Mouse (Mus musculus) layer of hippocampus, adult 6 months (tissue): ENCODE results near the gene Edrf1. TPM values are rescaled to one million over a fixed set of nuclear protein-coding genes. Genes with fewer than 3 reads are reported as not detected.

Source experiments
- long read RNA-seq, 2 experiments: library from polyadenylated mRNA; unstranded; transcript quantifications; one replicate each; pipeline ENCODE4 v2.0.0; 2019 to 2020
- polyA plus RNA-seq: library from polyadenylated mRNA; unstranded; fragments of <200 nt; fragmentation: Nextera tagmentation; gene quantifications from 2 replicates; pipeline ENCODE4 v1.2.3, GENCODE M21; 2021

Gene Edrf1
- 5.4 and 7.2 TPM in 2 replicates for polyA plus RNA-seq
- long read RNA-seq, experiment 1, full-length matches to known transcripts = 7 of 13 reads
- long read RNA-seq, experiment 1, partial matches to known transcripts = 2 of 13 reads
- long read RNA-seq, experiment 1, other reads (novel, unspliced or antisense) = 4 of 13 reads
- long read RNA-seq, experiment 2, full-length matches to known transcripts = 59 of 100 reads
- long read RNA-seq, experiment 2, partial matches to known transcripts = 11 of 100 reads
- long read RNA-seq, experiment 2, other reads (novel, unspliced or antisense) = 30 of 100 reads

GRCm38 (mm10) chr7:133637361-133638305, at the start of gene Edrf1:
Gene Edrf1, plus strand, starts transcription at chr7:133637543.

GRCm38 (mm10) chr7:133602058-133602457, 35.3 kb upstream of the Edrf1 start, which contains the start of gene Tex36:
Gene Tex36, minus strand, starts transcription at chr7:133602158.

DNA sequence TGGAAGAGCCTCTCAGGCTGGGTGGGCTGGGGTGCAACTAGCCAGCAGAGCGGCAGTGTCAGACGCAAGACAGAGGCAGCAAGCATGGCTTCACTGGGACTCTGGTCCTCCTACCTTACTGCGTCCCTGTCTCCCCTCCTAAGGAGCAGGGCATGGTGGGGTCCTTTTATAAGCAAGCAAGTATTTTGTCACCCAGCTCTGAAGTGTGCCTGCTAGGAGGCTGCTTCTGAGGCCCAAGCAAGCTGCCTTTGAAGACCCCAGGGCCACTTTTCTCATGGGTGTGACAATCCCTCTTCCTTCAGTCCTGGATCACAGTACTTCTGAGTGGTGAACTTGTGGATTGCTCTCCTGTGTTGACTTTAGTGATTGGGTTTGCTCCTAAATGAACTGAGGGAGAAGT, 42.6 kb downstream of the Edrf1 start, which contains the start of gene Mmp21:
Mmp21 (minus strand) TSS at position 101 of the 400 bp plus-strand sequence.

Other genes starting within 250 kb of the Edrf1 start
- not detected in 2 replicates for gene Tex36, start 35.4 kb upstream of the Edrf1 start, polyA plus RNA-seq
- not detected in 2 replicates for gene Mmp21, start 42.5 kb downstream of the Edrf1 start, polyA plus RNA-seq
- 94.8 and 96.2 TPM in 2 replicates for gene Bccip, start 71.8 kb downstream of the Edrf1 start, polyA plus RNA-seq
- 32.4 and 34.1 TPM in 2 replicates for gene Uros, start 72.5 kb downstream of the Edrf1 start, polyA plus RNA-seq
- 3.7 and 3.9 TPM in 2 replicates for gene Fank1, start 139.3 kb downstream of the Edrf1 start, polyA plus RNA-seq
- 19.8 and 22.1 TPM in 2 replicates for gene Dhx32, start 145.2 kb downstream of the Edrf1 start, polyA plus RNA-seq